Mouse (Mus musculus) forebrain, embryonic 14.5 days (tissue): ENCODE results near the gene Slc35d2. TPM values are rescaled to one million over a fixed set of nuclear protein-coding genes. Genes with fewer than 3 reads are reported as not detected.
A peak's percentile ranks its signal among the peaks of the same experiment; 100 is the strongest.
"Not testable (repeated sequence)": the region's sequence is repeated elsewhere in the genome, so short reads cannot be mapped to it uniquely, and the experiment has no call there.

Experiments used
- ATAC-seq: fragments of 200-750 bp; cut with Nextera tagmentation; 2 replicates; pipeline ENCODE4 v1.8.0; 2017; ENCODE audit warnings: mild to moderate bottlenecking, moderate library complexity
- DNase-seq: peaks from one replicate; pipeline ENCODE4 v3.0.0-alpha.2; 2015; ENCODE audit warnings: low spot score
- H3K27ac ChIP-seq: fragments of 300-500 bp; sonication (generic); 2 replicates; pipeline ENCODE4 v1.5.1; 2014; ENCODE audit warnings: low read depth, mild to moderate bottlenecking, control low read depth, low read length, moderate library complexity
- H3K27me3 ChIP-seq: fragments of 300-500 bp; sonication (generic); replicated peaks from 2 replicates; pipeline ENCODE4 v1.6.1; 2014; ENCODE audit warnings: low read length, control low read depth, mixed read lengths; ENCODE audit not compliant: control insufficient read depth, insufficient read depth
- H3K36me3 ChIP-seq: fragments of 300-500 bp; sonication (generic); 2 replicates; pipeline ENCODE4 v1.6.1; 2014; ENCODE audit warnings: low read length, control low read depth; ENCODE audit not compliant: control insufficient read depth, insufficient read depth
- H3K4me1 ChIP-seq: fragments of 300-500 bp; sonication (generic); 2 replicates; pipeline ENCODE4 v1.6.1; 2014; ENCODE audit warnings: antibody characterized with exemption, low read length, control low read depth; ENCODE audit not compliant: control insufficient read depth, insufficient read depth
- H3K4me2 ChIP-seq: fragments of 300-500 bp; sonication (generic); 2 replicates; pipeline ENCODE4 v1.6.1; 2014; ENCODE audit warnings: mild to moderate bottlenecking, control low read depth, low read length
- H3K4me3 ChIP-seq: fragments of 300-500 bp; sonication (generic); 2 replicates; pipeline ENCODE4 v1.5.1; 2014; ENCODE audit warnings: low read depth, low read length, control low read depth
- H3K9ac ChIP-seq: fragments of 300-500 bp; sonication (generic); 2 replicates; pipeline ENCODE4 v1.6.1; 2014; ENCODE audit warnings: mild to moderate bottlenecking, low read length, control low read depth, moderate library complexity
- H3K9me3 ChIP-seq: fragments of 300-500 bp; sonication (generic); replicated peaks from 2 replicates; pipeline ENCODE4 v1.6.1; 2016; ENCODE audit warnings: low read length, control low read depth, mixed read lengths; ENCODE audit not compliant: control insufficient read depth
- WGBS: fragments of 180-500 bp; shearing (Covaris S2); extraction: QIAGEN DNeasy Blood & Tissue Kit; methylation state at CpG from one replicate; pipeline ENCODE4 v1.1.7; 2014; 5-methylcytosine and 5-hydroxymethylcytosine counted together
- polyA plus RNA-seq: library from polyadenylated mRNA; unstranded; fragments of >200 nt; fragmentation: Nextera tagmentation; extraction: Ambion mirVana; gene quantifications from 2 replicates; pipeline ENCODE4 v1.2.1, GENCODE M21; 2014

The Slc35d2 gene
- polyA plus RNA-seq, 1 experiment from 2014 or later = 0.76 TPM

GRCm38 (mm10) chr13:64053959-64054358, 75.2 kb downstream of the Slc35d2 start:
- H3K27me3 ChIP-seq = no peaks in the 10 kb centered on the region
- WGBS = 68% methylated on average over 1 of the region's 1 CpGs
- no peak for ATAC-seq

GRCm38 (mm10) chr13:64052281-64052680, 76.9 kb downstream of the Slc35d2 start:
- H3K36me3 ChIP-seq, H3K4me1 ChIP-seq, H3K9ac ChIP-seq, H3K4me2 ChIP-seq, ATAC-seq, H3K4me3 ChIP-seq, H3K9me3 ChIP-seq, DNase-seq, H3K27ac ChIP-seq, H3K27me3 ChIP-seq: not testable (repeated sequence)
- 94% methylated on average over 2 of the region's 2 CpGs for WGBS

More at GRCm38 (mm10) chr13:64053959-64054358, 75.2 kb downstream of the Slc35d2 start:
- no peaks in the 10 kb centered on the region; the same call in 1 of the 2 replicates for H3K9me3 ChIP-seq
- H3K4me2 ChIP-seq = no peak overlapping the region
- no peaks in the 10 kb centered on the region for H3K36me3 ChIP-seq
- no peak overlapping the region for H3K27ac ChIP-seq
- H3K9ac ChIP-seq = no peak overlapping the region
- DNase-seq = no peak
- no peaks in the 10 kb centered on the region for H3K4me1 ChIP-seq
- H3K4me3 ChIP-seq = no peak overlapping the region

GRCm38 (mm10) chr13:64050895-64051294, 78.3 kb downstream of the Slc35d2 start:
- WGBS = 65% methylated on average over 4 of the region's 4 CpGs
- Histone ChIP-seq H3K4me3 (no peak overlapping the region), H3K9ac (no peak overlapping the region), H3K9me3 (no peaks in the 10 kb centered on the region; the same call in 1 of the 2 replicates), H3K36me3 (no peaks in the 10 kb centered on the region), H3K4me2 (no peak overlapping the region), H3K27me3 (no peaks in the 10 kb centered on the region), H3K27ac (no peak overlapping the region), H3K4me1 (no peaks in the 10 kb centered on the region)
- DNase-seq (peak; percentile 19), ATAC-seq (no peak)

GRCm38 (mm10) chr13:64049535-64049934, 79.6 kb downstream of the Slc35d2 start:
- ATAC-seq (no peak), DNase-seq (no peak)
- H3K27ac ChIP-seq = no peak overlapping the region
- no peaks in the 10 kb centered on the region; the same call in 1 of the 2 replicates for H3K9me3 ChIP-seq
- H3K4me2 ChIP-seq = no peak overlapping the region
- no peak overlapping the region for H3K9ac ChIP-seq
- H3K4me1 ChIP-seq = no peaks in the 10 kb centered on the region
- H3K36me3 ChIP-seq = no peaks in the 10 kb centered on the region
- no peaks in the 10 kb centered on the region for H3K27me3 ChIP-seq
- H3K4me3 ChIP-seq = no peak overlapping the region

GRCm38 (mm10) chr13:64048467-64048866, 80.7 kb downstream of the Slc35d2 start:
- no peaks in the 10 kb centered on the region; the same call in 1 of the 2 replicates for H3K9me3 ChIP-seq
- H3K4me3 ChIP-seq = no peak overlapping the region
- 92% methylated on average over 2 of the region's 2 CpGs for WGBS
- H3K9ac ChIP-seq = no peak overlapping the region
- H3K4me2 ChIP-seq = no peak overlapping the region
- no peaks in the 10 kb centered on the region for H3K27me3 ChIP-seq
- H3K27ac ChIP-seq = no peak overlapping the region
- no peaks in the 10 kb centered on the region for H3K4me1 ChIP-seq
- H3K36me3 ChIP-seq = no peaks in the 10 kb centered on the region
- ATAC-seq = no peak
- DNase-seq = no peak

Other genes with a start within 250 kb of the Slc35d2 start
- not detected in 2 replicates for gene Hsd17b3, start 40.1 kb downstream of the Slc35d2 start, polyA plus RNA-seq
- 13.0 and 15.0 TPM in 2 replicates for gene Zfp367, start 23.8 kb upstream of the Slc35d2 start, polyA plus RNA-seq
- gene Habp4, start 32.5 kb upstream of the Slc35d2 start, polyA plus RNA-seq = 17.5 and 18.1 TPM in 2 replicates
- 3.1 and 3.5 TPM in 2 replicates for gene Cdc14b, start 145.9 kb upstream of the Slc35d2 start, polyA plus RNA-seq
- gene Aaed1, start 183.3 kb upstream of the Slc35d2 start, polyA plus RNA-seq = 7.9 and 8.7 TPM in 2 replicates
- gene Ctsl, start 241.5 kb upstream of the Slc35d2 start, polyA plus RNA-seq = 124 and 136 TPM in 2 replicates